Mouse (Mus musculus) monocyte, adult 5-6 weeks (primary cell): ENCODE results near the gene Aif1l. TPM values are rescaled to one million over a fixed set of nuclear protein-coding genes. Genes with fewer than 3 reads are reported as not detected.
"Not testable (repeated sequence)": the region's sequence is repeated elsewhere in the genome, so short reads cannot be mapped to it uniquely, and the experiment has no call there.

ENCODE experiments used
- ATAC-seq: fragments of 153-309, 156-312 bp; replicated peaks from 2 replicates; pipeline ENCODE4 v1.8.0; 2017; ENCODE audit warnings: mild to moderate bottlenecking; ENCODE audit not compliant: low TSS enrichment, insufficient number of reproducible peaks, severe bottlenecking, poor library complexity, low FRiP score
- total RNA-seq: library from RNA; stranded (forward); fragments of 200-1000, 200-491, 200-594 nt; gene quantifications from 3 replicates; pipeline ENCODE4 v1.2.3, GENCODE M21; 2017

Aif1l gene
- total RNA-seq = not detected in 3 replicates

DNA sequence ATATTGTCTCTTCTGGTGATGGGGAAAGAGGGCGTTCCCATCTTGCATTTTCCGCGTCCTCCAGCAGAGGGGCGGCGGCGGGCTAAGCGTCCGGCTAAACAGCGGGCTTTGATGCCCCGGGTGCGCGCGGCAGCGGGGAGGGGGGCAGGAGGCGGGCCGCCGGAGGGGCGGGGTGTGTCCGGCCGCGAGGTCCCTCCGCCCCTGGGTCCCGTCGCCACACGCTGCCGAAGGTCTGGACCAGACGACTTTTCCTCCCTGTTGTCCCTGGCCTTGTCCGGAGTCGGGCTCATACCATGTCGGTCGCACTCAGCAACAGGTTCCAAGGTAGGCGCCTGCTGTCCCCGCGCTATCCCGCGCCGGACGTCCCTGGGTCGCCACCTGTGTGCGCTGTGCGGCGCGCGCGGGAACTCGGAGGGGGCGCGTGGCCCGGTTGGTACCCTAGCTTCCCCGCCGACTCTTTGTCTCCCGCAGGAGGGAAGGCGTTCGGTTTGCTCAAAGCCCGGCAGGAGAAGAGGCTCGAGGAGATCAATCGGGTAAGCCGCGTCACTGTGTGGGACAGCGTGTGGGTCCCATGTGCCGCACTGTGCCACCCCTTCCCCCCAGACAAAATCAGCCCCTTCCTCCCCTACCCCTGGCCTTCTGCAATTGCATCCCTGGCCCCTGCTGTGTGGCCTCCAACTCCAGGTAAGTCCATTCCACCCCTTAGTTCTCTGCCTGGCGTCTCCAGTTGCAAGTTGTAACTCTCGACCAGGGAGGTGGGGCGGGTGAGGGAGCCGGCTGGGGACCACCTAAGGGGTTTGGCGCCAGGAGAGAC, at the start of gene Aif1l:
Aif1l (plus strand) TSS at position 82 of the 814 bp plus-strand sequence.
- 0 out of 2 replicates have a peak, but pooled peaks have one; percentile 34 for ATAC-seq

DNA sequence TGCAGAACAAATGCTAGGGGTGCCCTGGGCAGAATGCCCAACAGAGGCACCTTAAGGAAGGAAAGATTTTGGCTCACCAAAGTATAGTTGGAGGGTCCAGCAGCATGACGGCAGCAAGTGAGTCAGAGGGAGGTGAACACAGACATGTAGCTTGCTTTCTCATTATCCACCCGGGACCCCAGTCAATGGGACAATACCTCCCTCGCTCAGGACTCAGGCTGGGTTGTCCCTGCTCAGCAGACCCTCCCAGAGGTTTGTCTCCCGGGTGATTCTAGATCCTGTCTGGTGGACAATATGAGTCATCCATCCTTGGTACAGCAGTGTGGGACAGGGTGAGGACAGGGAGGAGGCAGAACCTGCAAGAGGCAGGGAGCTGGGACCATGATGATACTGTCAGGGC, 49.0 kb upstream of the Aif1l start:
- ATAC-seq = no peak

DNA sequence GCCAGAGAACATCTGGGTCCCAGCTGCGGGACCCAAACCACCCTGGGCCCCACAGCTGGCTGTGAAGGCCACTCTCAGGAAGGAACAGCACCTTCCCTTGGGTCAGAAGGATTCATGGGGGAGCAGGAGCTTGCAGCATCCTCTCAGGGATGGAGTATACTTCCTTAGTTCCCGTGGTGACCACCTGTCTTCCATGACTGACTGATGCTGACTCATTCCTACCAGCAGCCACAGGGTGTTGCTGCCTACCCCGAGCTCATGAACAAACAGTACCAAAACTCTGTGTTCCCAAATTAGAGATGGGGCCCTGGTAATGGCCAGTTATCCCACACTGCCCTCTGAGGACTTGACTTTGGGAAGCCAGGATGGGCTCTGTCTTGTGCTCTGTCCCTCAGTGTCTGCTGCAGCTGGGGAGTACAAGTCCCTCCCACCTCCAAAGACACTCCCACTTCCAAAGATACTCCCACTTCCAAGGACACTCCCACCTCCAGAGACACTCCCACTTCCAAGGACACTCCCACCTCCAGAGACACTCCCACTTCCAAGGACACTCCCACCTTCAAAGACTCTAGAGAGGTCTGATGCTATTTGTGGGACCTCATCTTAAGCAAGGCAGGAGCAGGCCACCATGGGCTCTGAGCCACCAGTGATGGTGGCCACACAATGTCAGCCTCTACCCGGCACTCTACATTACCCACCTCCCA, 48.1 kb upstream of the Aif1l start:
- no peak for ATAC-seq

DNA sequence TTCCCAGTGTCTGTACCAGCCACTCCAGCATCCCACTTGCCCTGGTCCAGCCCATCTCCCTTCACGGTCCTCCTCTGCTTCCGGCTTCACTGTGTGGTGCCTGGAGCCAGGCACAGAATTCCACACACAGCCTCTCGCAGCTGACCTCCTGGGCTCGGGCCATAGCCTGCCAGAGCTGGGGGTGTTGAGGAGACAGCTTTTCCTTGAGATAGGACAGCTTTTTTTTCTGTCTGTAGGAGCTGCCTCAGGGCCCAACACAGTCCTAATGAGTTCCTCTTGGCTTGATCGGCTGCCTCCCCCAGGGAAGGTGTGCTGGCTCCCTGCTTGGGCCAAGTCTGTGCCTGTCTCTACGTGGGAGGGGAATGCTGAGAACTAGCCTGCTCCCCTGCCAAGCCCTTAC, 45.9 kb upstream of the Aif1l start:
- no peak for ATAC-seq

DNA sequence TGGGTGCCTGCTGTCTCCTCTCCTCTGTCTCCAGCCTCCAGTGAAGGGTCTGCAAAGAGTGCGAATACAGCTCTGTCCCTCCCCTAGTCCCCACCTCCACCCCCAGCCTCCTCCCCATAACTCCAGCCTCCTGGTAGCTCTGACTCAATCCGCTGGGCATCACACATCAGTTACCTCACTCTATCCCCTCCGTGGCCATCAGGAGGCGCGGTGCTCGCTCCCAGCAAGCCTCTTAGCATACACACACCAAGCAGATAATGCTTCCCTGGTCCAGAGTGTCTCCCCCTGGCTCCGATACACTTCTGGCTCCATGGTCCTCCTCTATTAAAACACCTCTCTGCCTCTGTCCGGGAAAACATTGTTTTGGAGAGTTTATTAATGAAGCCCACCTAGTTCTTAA, 45.3 kb upstream of the Aif1l start:
- ATAC-seq = no peak

DNA sequence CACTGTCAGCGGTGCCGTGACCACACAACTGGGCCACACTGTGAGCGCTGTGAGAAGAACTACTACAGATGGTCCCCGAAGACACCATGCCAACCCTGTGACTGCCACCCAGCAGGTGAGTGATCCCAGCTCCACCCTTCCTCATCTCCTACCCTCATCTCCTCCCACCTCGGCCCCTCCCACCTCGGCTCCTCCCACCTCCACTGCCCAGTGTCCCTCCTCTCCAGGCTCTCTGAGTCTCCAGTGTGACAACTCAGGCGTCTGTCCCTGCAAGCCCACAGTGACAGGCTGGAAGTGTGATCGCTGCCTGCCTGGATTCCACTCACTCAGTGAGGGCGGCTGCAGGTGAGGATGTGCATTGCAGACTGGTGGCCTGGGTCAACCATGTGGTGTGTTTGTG, 44.3 kb upstream of the Aif1l start:
- ATAC-seq = no peak

DNA sequence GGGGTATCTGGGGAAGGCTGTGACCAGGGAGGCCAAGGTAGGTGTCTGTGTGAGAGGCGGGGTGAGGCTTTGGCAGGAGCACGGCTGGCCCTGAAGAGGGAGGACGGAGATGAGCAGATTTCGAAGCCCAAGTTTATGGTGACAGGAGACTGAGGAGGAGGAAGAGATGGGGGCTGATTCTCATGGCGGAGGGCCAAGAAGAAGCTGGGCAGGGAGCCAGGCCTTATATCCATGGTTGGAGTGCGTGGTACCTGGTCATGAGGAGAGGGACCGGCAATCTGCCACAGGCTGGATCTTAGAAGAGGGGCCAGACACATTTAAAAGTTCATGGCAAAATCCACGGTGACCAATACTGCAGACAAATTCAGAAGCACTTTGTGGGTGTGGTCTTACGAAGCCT, 43.5 kb upstream of the Aif1l start:
- ATAC-seq = no peak

DNA sequence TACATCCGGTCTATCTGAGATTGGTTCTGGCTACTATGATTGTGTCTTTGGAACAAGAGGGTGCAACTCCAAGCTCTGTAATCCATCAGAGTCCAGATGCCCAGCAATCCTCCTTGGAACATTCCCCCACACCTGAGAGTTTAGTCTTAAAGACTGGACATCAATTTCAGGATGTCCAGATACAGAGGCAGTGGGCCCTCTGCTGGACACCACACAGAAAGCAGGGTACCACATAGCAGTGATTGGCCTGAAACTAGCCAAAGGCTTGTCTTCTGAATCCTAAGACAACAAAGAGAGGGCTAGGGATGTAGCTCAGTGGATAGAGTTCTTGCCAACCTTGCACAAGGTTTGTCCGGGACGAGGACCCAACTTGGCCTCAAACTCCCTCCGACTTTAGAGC, 37.4 kb upstream of the Aif1l start:
- no peak for ATAC-seq

DNA sequence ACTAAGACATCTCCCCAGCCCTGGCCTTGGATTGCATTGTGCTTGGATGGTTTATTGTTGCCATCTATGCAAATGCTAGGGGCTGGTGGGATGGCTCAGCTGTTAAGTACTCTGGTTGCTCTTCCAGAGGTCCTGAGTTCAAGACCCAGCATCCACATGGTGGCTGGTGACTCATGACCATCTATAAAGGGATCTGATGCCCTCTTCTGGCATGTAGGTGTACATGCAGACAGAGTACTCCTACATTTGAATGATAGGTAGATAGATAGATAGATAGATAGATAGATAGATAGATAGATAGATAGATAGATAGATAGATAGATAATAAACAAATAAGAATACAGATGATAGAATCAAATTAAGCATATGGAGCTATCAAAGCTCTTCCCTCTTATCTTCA, 35.7 kb upstream of the Aif1l start:
- not testable (repeated sequence) for ATAC-seq

DNA sequence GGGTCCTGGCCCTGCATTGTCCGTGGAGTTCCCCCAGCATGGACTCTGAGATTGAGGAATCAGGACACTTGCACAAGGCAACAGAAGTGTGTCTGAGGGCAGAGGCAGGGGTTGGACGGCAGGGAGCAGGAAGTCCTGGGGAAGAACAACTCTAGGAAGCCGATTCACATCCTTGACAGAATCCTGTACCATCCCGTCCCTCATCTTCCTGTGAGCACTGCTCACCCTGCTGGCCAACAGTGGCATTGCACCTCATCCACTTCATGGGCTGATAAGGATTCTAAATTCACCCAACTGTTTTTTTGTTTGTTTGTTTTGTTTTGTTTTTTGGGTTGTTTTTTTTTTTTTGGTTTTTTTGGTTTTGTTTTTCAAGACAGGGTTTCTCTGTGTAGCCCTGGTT, 34.8 kb upstream of the Aif1l start:
- peak; percentile 74; the same call in 1 of the 2 replicates for ATAC-seq

DNA sequence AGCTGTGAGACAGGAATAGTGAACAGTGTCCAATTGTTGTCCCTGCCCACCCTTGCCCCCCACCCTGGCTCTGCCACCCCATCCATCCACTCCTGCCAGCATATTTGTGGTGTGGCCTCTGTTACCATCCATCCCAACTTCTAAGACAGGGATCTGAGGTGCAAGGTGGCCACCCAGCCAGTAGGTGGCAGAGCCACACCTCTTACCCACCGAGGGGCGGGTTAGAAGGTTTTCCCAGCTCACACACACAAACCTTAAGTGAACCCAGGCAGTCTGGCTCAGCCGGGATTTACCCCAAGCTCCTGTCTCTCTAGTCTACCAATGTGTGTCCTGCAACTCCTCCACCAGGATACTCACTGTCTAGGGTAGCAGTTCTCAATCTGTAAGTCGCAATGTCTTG, 32.3 kb upstream of the Aif1l start:
- ATAC-seq = no peak

DNA sequence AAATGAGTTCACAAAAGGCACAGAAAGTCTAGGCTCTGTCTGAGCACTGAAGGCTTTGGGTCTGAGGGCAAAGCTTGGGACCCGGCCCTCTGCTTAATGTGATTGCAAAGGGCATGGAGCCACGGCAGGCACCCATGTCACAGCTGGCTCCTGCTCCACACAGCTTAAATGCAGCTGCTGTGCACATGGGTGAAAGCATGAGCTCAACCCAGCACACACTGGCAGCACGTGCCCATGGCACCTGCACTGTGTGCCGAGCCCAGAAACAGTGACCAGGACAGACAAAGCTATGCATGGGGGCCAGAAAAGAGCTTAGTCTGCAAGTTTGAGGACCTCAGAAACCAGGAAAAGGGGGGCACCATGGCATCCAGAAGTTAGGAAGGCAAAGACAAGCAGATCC, 26.3 kb upstream of the Aif1l start:
- no peak for ATAC-seq

DNA sequence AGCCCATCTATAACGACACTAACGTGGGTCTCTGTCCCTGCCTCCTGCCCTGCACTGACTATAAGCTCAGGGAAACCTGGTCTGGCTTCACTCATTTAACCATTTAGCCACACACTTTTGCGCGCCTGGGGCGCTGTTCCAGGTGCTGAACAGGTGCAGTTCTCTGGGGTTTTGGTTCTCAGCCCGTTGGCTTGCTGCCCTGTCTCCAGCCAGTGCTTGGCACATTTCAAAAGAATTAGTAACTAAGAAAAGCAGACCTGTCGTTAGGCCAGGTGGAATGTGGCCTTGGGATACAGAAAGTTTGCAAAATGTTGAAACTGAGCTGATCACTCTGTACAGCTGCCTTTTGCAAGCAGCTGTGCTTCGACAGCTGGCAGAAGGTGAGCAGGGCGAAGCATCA, 25.1 kb upstream of the Aif1l start:
- ATAC-seq = no peak

DNA sequence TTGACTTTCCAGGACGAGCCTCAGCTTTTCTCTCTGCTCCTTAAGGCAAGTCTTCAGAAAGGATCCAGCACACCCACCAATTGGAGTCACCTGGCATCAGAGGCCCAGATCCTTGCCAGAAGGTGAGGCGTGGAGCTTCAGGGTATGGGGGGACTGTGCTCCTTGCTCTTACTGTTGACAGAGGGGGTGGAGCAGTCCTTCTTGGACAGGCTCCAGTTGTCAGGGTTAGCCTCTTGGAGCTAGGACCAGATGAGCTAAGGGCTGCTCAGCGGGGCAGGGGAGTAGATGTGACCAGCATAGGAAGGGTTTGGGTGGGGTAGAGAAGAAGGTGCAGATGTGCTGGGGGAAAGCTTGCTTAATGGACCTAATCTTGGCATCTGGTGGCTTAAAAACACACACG, 24.0 kb upstream of the Aif1l start:
- ATAC-seq = no peak

DNA sequence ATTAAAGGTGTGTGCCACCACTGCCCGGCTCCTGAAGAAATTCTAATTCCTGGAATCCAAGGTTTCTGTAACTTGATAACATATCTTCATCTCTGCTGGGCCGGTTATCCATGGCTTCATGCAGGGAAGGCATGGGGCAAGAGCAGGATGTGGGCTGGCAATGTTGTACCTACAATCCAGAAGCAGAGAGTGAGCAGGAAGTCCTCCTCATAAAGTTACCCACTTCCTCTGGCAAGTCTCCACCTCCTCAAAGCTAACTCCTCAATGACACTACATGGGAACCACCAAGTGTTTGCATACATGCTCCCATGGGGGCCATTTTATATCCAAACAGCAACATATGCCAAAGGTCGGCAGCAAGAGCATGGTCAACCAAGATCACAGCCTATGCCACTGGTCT, 20.3 kb upstream of the Aif1l start:
- no peak for ATAC-seq

DNA sequence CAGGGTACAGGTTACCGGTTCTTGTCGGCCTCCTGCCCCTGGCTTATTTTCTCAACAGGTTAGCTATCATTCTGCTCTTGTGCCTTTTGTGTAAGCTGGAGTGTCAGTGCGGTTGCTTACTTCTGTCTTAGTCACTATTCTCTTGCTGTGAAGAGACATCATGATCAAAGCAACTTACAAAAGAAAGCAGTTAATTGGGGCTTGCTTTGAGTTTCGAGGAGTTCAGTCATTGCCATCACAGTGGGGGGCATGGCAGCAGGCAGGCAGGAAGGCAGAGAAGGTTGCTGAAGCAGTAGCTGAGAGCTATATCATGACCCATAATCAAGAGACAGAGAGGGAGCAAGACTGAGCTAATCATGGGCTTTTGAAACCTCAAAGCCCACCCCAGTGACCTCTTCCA, 15.4 kb upstream of the Aif1l start:
- no peak for ATAC-seq

DNA sequence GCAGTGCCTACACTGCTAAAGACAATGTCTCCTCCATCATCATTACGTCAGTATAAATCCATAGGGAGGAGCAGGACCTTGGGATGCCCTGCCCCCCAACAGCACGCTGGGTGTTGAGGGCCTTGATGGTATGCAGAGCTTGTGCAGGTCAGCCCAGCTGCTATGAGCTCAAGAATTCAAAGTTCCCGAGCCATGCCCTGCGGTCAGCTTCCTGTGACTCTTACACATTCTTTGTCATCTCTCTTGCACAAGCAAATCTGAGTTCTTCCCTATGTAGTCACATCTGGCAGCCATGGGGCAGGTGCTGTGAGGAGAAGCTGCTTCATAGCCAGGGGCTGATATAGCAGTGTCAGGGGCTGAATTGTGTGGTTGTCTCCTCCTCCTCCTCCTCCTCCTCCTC, 14.9 kb upstream of the Aif1l start:
- ATAC-seq = no peak

DNA sequence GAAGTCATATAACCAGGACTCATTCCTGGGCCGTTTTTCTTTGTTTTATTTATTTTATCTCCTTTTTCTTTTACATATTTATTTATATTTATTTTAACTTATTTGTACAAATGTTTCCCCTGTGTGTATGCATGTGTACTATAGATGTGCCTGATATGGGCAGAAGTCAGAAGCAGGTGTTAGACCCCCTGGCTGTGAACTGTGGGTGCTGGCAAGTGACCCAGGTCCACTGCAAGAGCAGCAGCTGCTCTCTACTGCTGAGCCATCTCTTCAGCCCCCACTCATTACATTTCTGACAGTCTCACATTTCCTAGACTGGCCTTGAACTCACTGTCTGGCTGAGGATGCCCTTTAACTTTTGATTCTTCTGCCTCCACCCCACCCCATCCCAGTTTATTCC, 11.6 kb upstream of the Aif1l start:
- no peak for ATAC-seq

DNA sequence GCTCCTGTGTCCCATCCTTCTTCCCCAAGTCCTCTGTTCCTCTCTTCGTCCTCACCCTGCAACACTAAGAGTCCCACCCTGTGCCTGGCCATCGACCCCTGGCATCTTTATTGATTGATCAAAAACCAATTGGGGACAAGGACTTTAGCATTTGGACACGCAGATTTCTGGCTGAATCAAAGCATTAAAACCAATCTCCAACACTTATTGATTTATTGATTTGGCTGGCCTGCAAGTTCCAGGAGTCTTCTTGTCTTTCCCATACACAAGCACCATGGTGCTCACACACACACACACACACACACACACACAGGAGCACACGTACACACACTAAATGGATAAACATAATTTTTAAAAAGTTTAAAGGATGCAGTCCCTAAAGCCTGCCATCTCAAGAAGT, 6.9 kb upstream of the Aif1l start:
- no peak for ATAC-seq

DNA sequence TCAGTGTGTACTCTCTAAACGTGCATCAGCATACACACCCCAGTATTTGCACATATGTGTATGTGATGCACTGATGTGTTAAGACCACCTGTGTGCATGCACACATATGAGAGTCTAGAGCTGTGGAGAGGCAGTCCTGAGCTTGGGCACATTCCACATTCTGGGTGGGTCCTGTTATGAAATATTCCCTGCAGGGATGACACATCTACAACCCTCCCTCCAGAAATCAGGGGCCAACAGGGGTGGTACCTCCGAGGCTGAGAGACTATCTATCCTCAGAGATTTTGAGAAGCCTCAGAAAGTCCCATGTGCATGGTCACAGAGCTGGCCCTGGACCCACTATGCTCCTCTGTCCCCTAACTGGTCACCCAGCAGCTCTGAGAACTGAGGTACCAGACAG, 4.4 kb upstream of the Aif1l start:
- ATAC-seq = no peak
